Mouse (Mus musculus): ENCODE data around the gene Timm10b. TPM values are rescaled to one million over a fixed set of nuclear protein-coding genes. Genes with fewer than 3 reads are reported as not detected.
A peak's percentile ranks its signal among the peaks of the same experiment; 100 is the strongest.

Timm10b gene
- polyA plus RNA-seq, 1 experiment = 194 TPM

DNA sequence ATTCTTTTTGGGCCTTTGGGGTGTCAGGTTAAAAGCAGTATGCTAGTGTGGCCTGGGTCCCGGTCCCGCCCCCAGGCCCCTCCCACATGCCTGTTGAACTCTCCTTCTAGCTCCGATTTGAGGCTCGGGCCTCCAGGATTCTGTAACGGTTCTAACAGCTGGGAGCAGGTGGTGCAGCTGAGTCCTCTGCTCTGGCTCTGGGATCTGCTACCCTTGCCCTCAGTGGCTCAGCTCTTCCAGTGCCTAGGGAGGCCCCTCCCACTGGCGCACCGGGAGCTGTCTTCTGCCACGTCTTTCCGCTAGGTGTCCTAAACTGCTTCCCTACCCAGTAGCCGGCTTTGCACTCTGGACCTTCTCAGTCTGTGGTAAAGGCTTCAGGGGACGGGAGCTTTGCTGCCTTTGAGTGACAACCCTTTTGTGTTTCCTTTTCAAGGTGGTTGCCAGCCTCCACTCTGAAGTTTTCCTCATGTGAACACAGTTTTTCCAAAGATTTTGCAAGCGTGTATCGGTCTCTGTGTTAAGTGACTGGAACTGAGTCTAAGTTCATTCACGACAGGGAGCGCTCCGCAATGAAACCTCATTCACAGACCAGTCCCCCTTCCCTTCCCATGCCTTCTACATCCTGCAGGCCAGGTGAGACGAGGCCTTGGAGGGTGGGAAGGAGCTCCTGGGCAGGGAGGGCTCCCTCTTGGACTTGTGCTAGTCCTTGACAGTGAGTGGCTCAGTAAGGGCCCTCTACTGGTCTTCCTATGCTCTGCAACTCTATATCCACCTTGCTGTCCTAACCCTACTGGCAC, 11.0 kb downstream of the Timm10b start, which contains the start of gene Dnhd1:
Dnhd1 (plus strand) TSS at position 189 of the 797 bp plus-strand sequence.
- TF ChIP-seq POLR2A (IDR thresholded peaks at IDR 0.05; ENCODE audit: control insufficient read depth, extremely low read depth, insufficient read depth, low read length, poor library complexity) = 0 out of 2 replicates have a peak, but pooled peaks have one; percentile 26
- TF ChIP-seq CTCF (IDR thresholded peaks at IDR 0.05; ENCODE audit: borderline replicate concordance, control insufficient read depth, extremely low read depth, insufficient read depth, low read length, poor library complexity) = peak; percentile 54; the same call in 1 of the 2 replicates
- 4% methylated on average over 17 of the region's 17 CpGs for WGBS
- H3K4me1 ChIP-seq (replicated peaks; ENCODE audit: control insufficient read depth, insufficient read depth, low read length) = peaks cover 4% of the 10 kb centered on the region
- H3K27ac ChIP-seq (ENCODE audit: control insufficient read depth, insufficient read depth, low read length) = no peak within 1 kb of the TSS
- DNase-seq = peak; percentile 74
- H3K36me3 ChIP-seq (ENCODE audit: control insufficient read depth, insufficient read depth, low read length) = no peaks in the 10 kb centered on the region
- H3K27me3 ChIP-seq (ENCODE audit: control insufficient read depth, insufficient read depth, low read length) = no peaks in the 10 kb centered on the region
- peak within 1 kb of the TSS; percentile 42 for H3K4me3 ChIP-seq (ENCODE audit: control insufficient read depth, insufficient read depth, low read length)

DNA sequence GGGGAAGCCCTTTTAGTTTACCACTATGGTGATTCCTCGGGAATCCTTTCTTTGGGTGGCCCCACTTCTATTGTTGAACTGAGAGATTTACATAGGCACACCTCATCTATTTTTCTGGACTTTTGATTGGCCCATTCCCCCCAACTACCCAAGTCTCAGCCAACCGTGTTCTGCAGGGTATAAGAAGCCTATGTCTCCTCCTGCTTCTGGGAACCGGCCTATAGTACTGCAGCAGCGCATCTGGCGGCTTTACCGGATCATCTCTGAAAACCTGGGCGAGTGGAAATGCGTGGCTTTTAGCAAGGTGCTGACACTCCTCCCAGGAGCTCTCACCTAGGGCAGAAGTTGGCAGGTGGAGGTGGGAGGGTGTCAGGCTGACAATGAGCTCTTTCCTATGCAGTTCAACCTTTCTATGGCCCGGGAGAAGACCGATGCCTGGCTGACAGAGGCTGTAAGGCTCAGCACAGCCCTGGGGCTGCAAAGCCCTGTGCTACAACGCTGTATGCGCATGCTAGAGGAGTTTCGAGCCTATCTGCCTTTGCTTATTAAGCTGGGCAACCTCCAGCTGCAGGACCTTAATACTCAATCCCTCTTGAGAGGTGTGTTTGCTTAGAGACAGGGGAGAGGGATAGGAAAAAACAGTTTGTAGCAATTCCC, 45.8 kb downstream of the Timm10b start:
- no peak for DNase-seq
- Histone ChIP-seq H3K4me1 (replicated peaks; ENCODE audit: control insufficient read depth, insufficient read depth, low read length) (no peaks in the 10 kb centered on the region), H3K27ac (ENCODE audit: control insufficient read depth, insufficient read depth, low read length) (no peak overlapping the region), H3K36me3 (ENCODE audit: control insufficient read depth, insufficient read depth, low read length) (no peaks in the 10 kb centered on the region), H3K27me3 (ENCODE audit: control insufficient read depth, insufficient read depth, low read length) (no peaks in the 10 kb centered on the region), H3K4me3 (ENCODE audit: control insufficient read depth, insufficient read depth, low read length) (no peak overlapping the region)
- 55% methylated on average over 13 of the region's 13 CpGs for WGBS
- TF ChIP-seq CTCF (IDR thresholded peaks at IDR 0.05; ENCODE audit: borderline replicate concordance, control insufficient read depth, extremely low read depth, insufficient read depth, low read length, poor library complexity) = no peak
- TF ChIP-seq POLR2A (IDR thresholded peaks at IDR 0.05; ENCODE audit: control insufficient read depth, extremely low read depth, insufficient read depth, low read length, poor library complexity) = no peak

GRCm38 (mm10) chr7:105690875-105691274, 51.0 kb downstream of the Timm10b start:
- DNase-seq = no peak
- Histone ChIP-seq H3K4me3 (ENCODE audit: control insufficient read depth, insufficient read depth, low read length) (no peak overlapping the region), H3K27me3 (ENCODE audit: control insufficient read depth, insufficient read depth, low read length) (no peaks in the 10 kb centered on the region), H3K27ac (ENCODE audit: control insufficient read depth, insufficient read depth, low read length) (no peak overlapping the region), H3K4me1 (replicated peaks; ENCODE audit: control insufficient read depth, insufficient read depth, low read length) (no peaks in the 10 kb centered on the region), H3K36me3 (ENCODE audit: control insufficient read depth, insufficient read depth, low read length) (no peaks in the 10 kb centered on the region)
- TF ChIP-seq CTCF (IDR thresholded peaks at IDR 0.05; ENCODE audit: borderline replicate concordance, control insufficient read depth, extremely low read depth, insufficient read depth, low read length, poor library complexity) = no peak
- 3% methylated on average over 1 of the region's 1 CpGs for WGBS

Other genes starting within 250 kb of the Timm10b start
- gene Fam160a2, start 240.0 kb upstream of the Timm10b start, polyA plus RNA-seq (2012; rRNA removed) = 36.6 and 52.6 TPM in 2 replicates
- 0.19 TPM in 1 of 2 replicates, not detected in the other for gene Cnga4, start 235.5 kb upstream of the Timm10b start, polyA plus RNA-seq (2012; rRNA removed)
- 0.24 and 0.28 TPM in 2 replicates for gene Cckbr, start 214.3 kb upstream of the Timm10b start, polyA plus RNA-seq (2012; rRNA removed)
- gene Cavin3, start 157.8 kb upstream of the Timm10b start, polyA plus RNA-seq (2012; rRNA removed) = 12.7 and 14.5 TPM in 2 replicates
- gene Smpd1, start 85.7 kb upstream of the Timm10b start, polyA plus RNA-seq (2012; rRNA removed) = 43.3 and 47.7 TPM in 2 replicates
- 17.7 and 34.8 TPM in 2 replicates for gene Apbb1, start 58.4 kb upstream of the Timm10b start, polyA plus RNA-seq (2012; rRNA removed)
- gene Hpx, start 39.9 kb upstream of the Timm10b start, polyA plus RNA-seq (2012; rRNA removed) = 0.97 and 8.6 TPM in 2 replicates
- gene Trim3, start 6.5 kb upstream of the Timm10b start, polyA plus RNA-seq (2012; rRNA removed) = 22.0 and 24.1 TPM in 2 replicates
- gene Arfip2, start 360 bp downstream of the Timm10b start, polyA plus RNA-seq (2012; rRNA removed) = 53.6 and 56.8 TPM in 2 replicates
- gene Gm45799, start 496 bp downstream of the Timm10b start, polyA plus RNA-seq (2012; rRNA removed) = 414 and 445 TPM in 2 replicates
- 1.4 and 2.7 TPM in 2 replicates for gene Dnhd1, start 10.8 kb downstream of the Timm10b start, polyA plus RNA-seq (2012; rRNA removed)
- 179 and 182 TPM in 2 replicates for gene Ilk, start 96.5 kb downstream of the Timm10b start, polyA plus RNA-seq (2012; rRNA removed)
- 16.3 and 17.1 TPM in 2 replicates for gene Rrp8, start 97.3 kb downstream of the Timm10b start, polyA plus RNA-seq (2012; rRNA removed)
- 553 and 667 TPM in 2 replicates for gene Taf10, start 104.3 kb downstream of the Timm10b start, polyA plus RNA-seq (2012; rRNA removed)
- 134 and 153 TPM in 2 replicates for gene Tpp1, start 112.2 kb downstream of the Timm10b start, polyA plus RNA-seq (2012; rRNA removed)
- 2.0 and 2.1 TPM in 2 replicates for gene Dchs1, start 147.6 kb downstream of the Timm10b start, polyA plus RNA-seq (2012; rRNA removed)
- gene Mrpl17, start 171.0 kb downstream of the Timm10b start, polyA plus RNA-seq (2012; rRNA removed) = 140 and 157 TPM in 2 replicates

Data from thymus, adult 2 months (tissue).